Mouse (Mus musculus) hindbrain, embryonic 10.5 days (tissue): ENCODE data around the gene Minos1. TPM values are rescaled to one million over a fixed set of nuclear protein-coding genes. Genes with fewer than 3 reads are reported as not detected.

ENCODE experiments used
- DNase-seq: peaks from one replicate; pipeline ENCODE4 v3.0.0-alpha.2; 2017; ENCODE audit warnings: low spot score
- H3K27ac ChIP-seq: fragments of 300-500 bp; sonication (generic); 2 replicates; pipeline ENCODE4 v1.5.1; 2016; ENCODE audit warnings: mild to moderate bottlenecking, moderate library complexity
- H3K27me3 ChIP-seq: fragments of 300-500 bp; sonication (generic); 2 replicates; pipeline ENCODE4 v1.6.1; 2016; ENCODE audit warnings: mild to moderate bottlenecking; ENCODE audit not compliant: poor library complexity, insufficient read depth, severe bottlenecking
- H3K36me3 ChIP-seq: fragments of 300-500 bp; sonication (generic); 2 replicates; pipeline ENCODE4 v1.6.1; 2016; ENCODE audit warnings: mild to moderate bottlenecking, moderate library complexity
- H3K4me1 ChIP-seq: fragments of 300-500 bp; sonication (generic); replicated peaks from 2 replicates; pipeline ENCODE4 v1.6.1; 2016; ENCODE audit warnings: mild to moderate bottlenecking
- H3K4me3 ChIP-seq: fragments of 300-500 bp; sonication (generic); 2 replicates; pipeline ENCODE4 v1.5.1; 2016; ENCODE audit warnings: mild to moderate bottlenecking, moderate library complexity
- H3K9me3 ChIP-seq: fragments of 300-500 bp; sonication (generic); 2 replicates; pipeline ENCODE4 v1.6.1; 2016; ENCODE audit warnings: mild to moderate bottlenecking, moderate library complexity
- WGBS: fragments of 180-500 bp; shearing (Covaris S2); methylation state at CpG from one replicate; pipeline ENCODE4 v1.1.7; 2016; 5-methylcytosine and 5-hydroxymethylcytosine counted together
- polyA plus RNA-seq: library from polyadenylated mRNA; unstranded; fragments of >200 nt; fragmentation: Nextera tagmentation; extraction: Ambion mirVana; gene quantifications from 2 replicates; pipeline ENCODE4 v1.2.1, GENCODE M21; 2016

Minos1 gene
- 377 and 428 TPM in 2 replicates for polyA plus RNA-seq

- Histone ChIP-seq H3K27ac (peak within 1 kb of the TSS; percentile 94), H3K36me3 (peaks cover 13% of the 10 kb centered on the region), H3K4me1 (peaks cover 28% of the 10 kb centered on the region), H3K27me3 (no peaks in the 10 kb centered on the region), H3K9me3 (peaks cover 7% of the 10 kb centered on the region), H3K4me3 (peak within 1 kb of the TSS; percentile 85)
- WGBS = under 1% methylated on average over 63 of the region's 63 CpGs
- DNase-seq = peak; percentile 97
Observed at GRCm38 (mm10) chr4:139130701-139131549, at the start of gene Minos1. Gene Minos1, minus strand, starts transcription at chr4:139131113.

GRCm38 (mm10) chr4:139179731-139180625, 49.1 kb upstream of the Minos1 start:
- no peak overlapping the region for H3K4me3 ChIP-seq
- H3K9me3 ChIP-seq = peaks cover 11% of the 10 kb centered on the region; the same call in 1 of the 2 replicates
- H3K27ac ChIP-seq = no peak overlapping the region
- 89% methylated on average over 17 of the region's 17 CpGs for WGBS
- DNase-seq = no peak
- H3K4me1 ChIP-seq = peaks cover 8% of the 10 kb centered on the region; the same call in 1 of the 2 replicates
- no peaks in the 10 kb centered on the region for H3K27me3 ChIP-seq
- H3K36me3 ChIP-seq = no peaks in the 10 kb centered on the region

- Histone ChIP-seq H3K4me3 (no peak overlapping the region), H3K27ac (no peak overlapping the region), H3K27me3 (no peaks in the 10 kb centered on the region), H3K9me3 (peaks cover 11% of the 10 kb centered on the region; the same call in 1 of the 2 replicates), H3K36me3 (no peaks in the 10 kb centered on the region), H3K4me1 (peaks cover 9% of the 10 kb centered on the region; the same call in 1 of the 2 replicates)
- DNase-seq = no peak
- 85% methylated on average over 2 of the region's 2 CpGs for WGBS
Observed at GRCm38 (mm10) chr4:139179218-139179617, 48.3 kb upstream of the Minos1 start.

GRCm38 (mm10) chr4:139178377-139178776, 47.5 kb upstream of the Minos1 start:
- no peaks in the 10 kb centered on the region for H3K27me3 ChIP-seq
- peaks cover 9% of the 10 kb centered on the region; the same call in 1 of the 2 replicates for H3K4me1 ChIP-seq
- H3K9me3 ChIP-seq = peaks cover 11% of the 10 kb centered on the region; the same call in 1 of the 2 replicates
- no peak for DNase-seq
- H3K4me3 ChIP-seq = no peak overlapping the region
- WGBS = 94% methylated on average over 11 of the region's 11 CpGs
- no peak overlapping the region for H3K27ac ChIP-seq
- no peaks in the 10 kb centered on the region for H3K36me3 ChIP-seq

GRCm38 (mm10) chr4:139177921-139178320, 47.0 kb upstream of the Minos1 start:
- Histone ChIP-seq H3K27ac (no peak overlapping the region), H3K27me3 (no peaks in the 10 kb centered on the region), H3K36me3 (no peaks in the 10 kb centered on the region), H3K4me3 (no peak overlapping the region), H3K9me3 (peaks cover 11% of the 10 kb centered on the region; the same call in 1 of the 2 replicates), H3K4me1 (peaks cover 9% of the 10 kb centered on the region; the same call in 1 of the 2 replicates)
- DNase-seq = no peak
- WGBS = 93% methylated on average over 3 of the region's 3 CpGs

GRCm38 (mm10) chr4:139176023-139176422, 45.1 kb upstream of the Minos1 start:
- Histone ChIP-seq H3K36me3 (no peaks in the 10 kb centered on the region), H3K9me3 (peaks cover 11% of the 10 kb centered on the region; the same call in 1 of the 2 replicates), H3K4me1 (peaks cover 9% of the 10 kb centered on the region; the same call in 1 of the 2 replicates), H3K27ac (no peak overlapping the region), H3K27me3 (no peaks in the 10 kb centered on the region), H3K4me3 (no peak overlapping the region)
- WGBS = 76% methylated on average over 6 of the region's 6 CpGs
- DNase-seq = no peak

GRCm38 (mm10) chr4:139175061-139175971, 44.4 kb upstream of the Minos1 start:
- Histone ChIP-seq H3K36me3 (no peaks in the 10 kb centered on the region), H3K4me3 (no peak overlapping the region), H3K27ac (no peak overlapping the region), H3K9me3 (peaks cover 11% of the 10 kb centered on the region; the same call in 1 of the 2 replicates), H3K4me1 (peaks cover 12% of the 10 kb centered on the region; the same call in 1 of the 2 replicates), H3K27me3 (no peaks in the 10 kb centered on the region)
- 64% methylated on average over 20 of the region's 20 CpGs for WGBS
- peak; percentile 11 for DNase-seq

- Histone ChIP-seq H3K4me1 (peaks cover 15% of the 10 kb centered on the region), H3K27me3 (no peaks in the 10 kb centered on the region), H3K36me3 (no peaks in the 10 kb centered on the region), H3K9me3 (no peaks in the 10 kb centered on the region), H3K4me3 (no peak overlapping the region), H3K27ac (peak overlapping the region; percentile 31; the same call in 1 of the 2 replicates)
- peak; percentile 23 for DNase-seq
- WGBS = 56% methylated on average over 12 of the region's 12 CpGs
Observed at GRCm38 (mm10) chr4:139169748-139170279, 38.9 kb upstream of the Minos1 start.

- no peaks in the 10 kb centered on the region for H3K9me3 ChIP-seq
- peak overlapping the region; percentile 31; the same call in 1 of the 2 replicates for H3K27ac ChIP-seq
- H3K36me3 ChIP-seq = no peaks in the 10 kb centered on the region
- H3K4me3 ChIP-seq = no peak overlapping the region
- no peaks in the 10 kb centered on the region for H3K27me3 ChIP-seq
- peak; percentile 26 for DNase-seq
- WGBS = 76% methylated on average over 15 of the region's 15 CpGs
- H3K4me1 ChIP-seq = peaks cover 15% of the 10 kb centered on the region
Observed at GRCm38 (mm10) chr4:139168985-139169747, 38.3 kb upstream of the Minos1 start.

GRCm38 (mm10) chr4:139167107-139167506, 36.2 kb upstream of the Minos1 start:
- WGBS = 74% methylated on average over 8 of the region's 8 CpGs
- no peak overlapping the region for H3K4me3 ChIP-seq
- no peak for DNase-seq
- no peaks in the 10 kb centered on the region for H3K27me3 ChIP-seq
- H3K27ac ChIP-seq = no peak overlapping the region
- H3K36me3 ChIP-seq = no peaks in the 10 kb centered on the region
- no peaks in the 10 kb centered on the region for H3K9me3 ChIP-seq
- H3K4me1 ChIP-seq = peaks cover 15% of the 10 kb centered on the region

- H3K27me3 ChIP-seq = no peaks in the 10 kb centered on the region
- H3K27ac ChIP-seq = no peak overlapping the region
- no peaks in the 10 kb centered on the region for H3K36me3 ChIP-seq
- no peaks in the 10 kb centered on the region for H3K9me3 ChIP-seq
- H3K4me3 ChIP-seq = no peak overlapping the region
- no peak for DNase-seq
- peaks cover 15% of the 10 kb centered on the region for H3K4me1 ChIP-seq
- 84% methylated on average over 8 of the region's 8 CpGs for WGBS
Observed at GRCm38 (mm10) chr4:139166244-139166643, 35.3 kb upstream of the Minos1 start.
